Mouse (Mus musculus): Measurements from ENCODE around the gene 2610528A11Rik. TPM values are rescaled to one million over a fixed set of nuclear protein-coding genes. Genes with fewer than 3 reads are reported as not detected.

The 2610528A11Rik gene
- total and polyA plus RNA-seq, 2 experiments from 2014 or later = 0.28 TPM; not detected in 1

GRCm38 (mm10) chr14:37109975-37110374 is 3.8 kb downstream of the 2610528A11Rik start:
- TF ChIP-seq CTCF (IDR thresholded peaks at IDR 0.05; ENCODE audit: low read depth) = no peak
- no peak overlapping the region for H3K4me3 ChIP-seq (ENCODE audit: low read depth, low read length)
- WGBS = 74% methylated on average over 9 of the region's 9 CpGs
- H3K27me3 ChIP-seq (ENCODE audit: insufficient read depth, low read length) = no peaks in the 10 kb centered on the region
- no peaks in the 10 kb centered on the region for H3K36me3 ChIP-seq (ENCODE audit: insufficient read depth)
- no peak for DNase-seq
- H3K4me1 ChIP-seq (ENCODE audit: insufficient read depth) = no peaks in the 10 kb centered on the region
- no peak for ATAC-seq
- no peak overlapping the region for H3K4me2 ChIP-seq (ENCODE audit: low read depth)
- no peak overlapping the region for H3K27ac ChIP-seq (ENCODE audit: low read depth, low read length)
- no peaks in the 10 kb centered on the region for H3K9me3 ChIP-seq (ENCODE audit: low read length)
- H3K9ac ChIP-seq = no peak overlapping the region

- DNase-seq (no peak), ATAC-seq (no peak)
- no peaks in the 10 kb centered on the region for H3K9me3 ChIP-seq (ENCODE audit: low read length)
- no peak overlapping the region for H3K4me3 ChIP-seq (ENCODE audit: low read depth, low read length)
- H3K4me2 ChIP-seq (ENCODE audit: low read depth) = no peak overlapping the region
- H3K9ac ChIP-seq = no peak overlapping the region
- TF ChIP-seq CTCF (IDR thresholded peaks at IDR 0.05; ENCODE audit: low read depth) = no peak
- H3K36me3 ChIP-seq (ENCODE audit: insufficient read depth) = no peaks in the 10 kb centered on the region
- no peaks in the 10 kb centered on the region for H3K27me3 ChIP-seq (ENCODE audit: insufficient read depth, low read length)
- no peaks in the 10 kb centered on the region for H3K4me1 ChIP-seq (ENCODE audit: insufficient read depth)
- H3K27ac ChIP-seq (ENCODE audit: low read depth, low read length) = no peak overlapping the region
- 87% methylated on average over 8 of the region's 8 CpGs for WGBS
Measured at GRCm38 (mm10) chr14:37109460-37109859, 4.4 kb downstream of the 2610528A11Rik start.

GRCm38 (mm10) chr14:37105846-37106245 is 8.0 kb downstream of the 2610528A11Rik start:
- no peaks in the 10 kb centered on the region for H3K4me1 ChIP-seq (ENCODE audit: insufficient read depth)
- ATAC-seq = peak; percentile 69
- no peak for DNase-seq
- H3K9ac ChIP-seq = no peak overlapping the region
- H3K27me3 ChIP-seq (ENCODE audit: insufficient read depth, low read length) = no peaks in the 10 kb centered on the region
- H3K36me3 ChIP-seq (ENCODE audit: insufficient read depth) = no peaks in the 10 kb centered on the region
- no peak overlapping the region for H3K4me2 ChIP-seq (ENCODE audit: low read depth)
- no peaks in the 10 kb centered on the region for H3K9me3 ChIP-seq (ENCODE audit: low read length)
- WGBS = 33% methylated on average over 7 of the region's 7 CpGs
- H3K4me3 ChIP-seq (ENCODE audit: low read depth, low read length) = no peak overlapping the region
- no peak overlapping the region for H3K27ac ChIP-seq (ENCODE audit: low read depth, low read length)
- TF ChIP-seq CTCF (IDR thresholded peaks at IDR 0.05; ENCODE audit: low read depth) = no peak

- Histone ChIP-seq H3K4me2 (ENCODE audit: low read depth) (no peak overlapping the region), H3K9me3 (ENCODE audit: low read length) (no peaks in the 10 kb centered on the region), H3K4me1 (ENCODE audit: insufficient read depth) (no peaks in the 10 kb centered on the region), H3K27me3 (ENCODE audit: insufficient read depth, low read length) (no peaks in the 10 kb centered on the region), H3K4me3 (ENCODE audit: low read depth, low read length) (no peak overlapping the region), H3K27ac (ENCODE audit: low read depth, low read length) (no peak overlapping the region), H3K9ac (no peak overlapping the region), H3K36me3 (ENCODE audit: insufficient read depth) (no peaks in the 10 kb centered on the region)
- 60% methylated on average over 5 of the region's 5 CpGs for WGBS
- DNase-seq = peak; percentile 15
- peak; percentile 12; the same call in 1 of the 2 replicates for ATAC-seq
- no peak for TF ChIP-seq CTCF (IDR thresholded peaks at IDR 0.05; ENCODE audit: low read depth)
Measured at GRCm38 (mm10) chr14:37104747-37105146, 9.1 kb downstream of the 2610528A11Rik start.

DNA sequence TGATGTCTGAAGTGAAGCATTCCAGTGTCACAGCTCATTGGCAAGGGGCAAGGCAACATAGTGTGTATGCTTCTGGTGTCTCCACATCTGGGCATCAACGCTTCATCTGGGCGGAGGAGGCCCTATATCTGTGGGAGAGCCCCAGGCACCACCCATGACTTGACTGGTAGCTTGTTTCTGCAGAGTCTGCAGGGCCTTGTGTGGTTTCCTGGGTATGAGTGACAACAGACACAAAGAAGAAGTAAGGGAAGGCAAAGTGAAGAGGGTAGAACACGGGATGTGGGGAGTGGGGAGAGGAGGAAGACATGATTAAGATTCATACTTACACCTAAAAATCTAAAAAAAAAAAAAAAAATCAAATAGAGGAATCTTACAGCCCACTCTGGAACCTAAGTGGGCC is 11.3 kb downstream of the 2610528A11Rik start:
- Histone ChIP-seq H3K9ac (no peak overlapping the region), H3K4me1 (ENCODE audit: insufficient read depth) (0 out of 2 replicates have a peak, but pooled peaks cover 2% of the 10 kb centered on the region), H3K4me3 (ENCODE audit: low read depth, low read length) (no peak overlapping the region), H3K36me3 (ENCODE audit: insufficient read depth) (no peaks in the 10 kb centered on the region), H3K27me3 (ENCODE audit: insufficient read depth, low read length) (no peaks in the 10 kb centered on the region), H3K9me3 (ENCODE audit: low read length) (no peaks in the 10 kb centered on the region), H3K27ac (ENCODE audit: low read depth, low read length) (no peak overlapping the region), H3K4me2 (ENCODE audit: low read depth) (no peak overlapping the region)
- 81% methylated on average over 3 of the region's 3 CpGs for WGBS
- no peak for TF ChIP-seq CTCF (IDR thresholded peaks at IDR 0.05; ENCODE audit: low read depth)
- ATAC-seq (no peak), DNase-seq (no peak)

DNA sequence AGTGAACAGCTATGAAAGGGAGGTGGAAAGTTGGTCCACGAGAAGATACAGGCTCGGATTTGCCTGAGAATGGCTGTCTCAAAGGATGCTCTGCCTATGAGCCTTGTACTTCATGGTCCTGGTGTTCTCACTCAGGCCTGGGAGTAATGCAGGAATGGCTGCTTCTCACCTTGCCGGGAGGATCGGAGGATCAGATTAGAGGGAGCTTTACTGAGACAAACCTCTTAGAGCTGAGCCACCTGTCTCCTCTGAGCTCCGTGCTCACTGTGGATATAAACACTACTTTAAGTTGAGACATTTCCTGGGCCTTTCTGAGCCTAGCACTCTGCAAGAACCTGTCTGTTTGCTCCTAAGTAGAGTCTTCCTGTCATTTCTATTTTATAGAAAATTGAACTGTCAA is 12.3 kb downstream of the 2610528A11Rik start:
- Histone ChIP-seq H3K9me3 (ENCODE audit: low read length) (no peaks in the 10 kb centered on the region), H3K9ac (no peak overlapping the region), H3K4me2 (ENCODE audit: low read depth) (no peak overlapping the region), H3K4me3 (ENCODE audit: low read depth, low read length) (no peak overlapping the region), H3K36me3 (ENCODE audit: insufficient read depth) (no peaks in the 10 kb centered on the region), H3K27ac (ENCODE audit: low read depth, low read length) (no peak overlapping the region), H3K27me3 (ENCODE audit: insufficient read depth, low read length) (no peaks in the 10 kb centered on the region), H3K4me1 (ENCODE audit: insufficient read depth) (0 out of 2 replicates have a peak, but pooled peaks cover 2% of the 10 kb centered on the region)
- WGBS = 77% methylated on average over 5 of the region's 5 CpGs
- ATAC-seq = no peak
- DNase-seq = no peak
- TF ChIP-seq CTCF (IDR thresholded peaks at IDR 0.05; ENCODE audit: low read depth) = no peak

- DNase-seq = peak; percentile 26
Measured at GRCm38 (mm10) chr14:37097956-37098530, 15.8 kb downstream of the 2610528A11Rik start, which contains the start of gene Cdhr1. Gene Cdhr1 (minus strand): TSS chr14:37098347.

More at GRCm38 (mm10) chr14:37097956-37098530, 15.8 kb downstream of the 2610528A11Rik start, which contains the start of gene Cdhr1:
- 0 out of 2 replicates have a peak, but pooled peaks cover 2% of the 10 kb centered on the region for H3K4me1 ChIP-seq (ENCODE audit: insufficient read depth)
- no peaks in the 10 kb centered on the region for H3K9me3 ChIP-seq (ENCODE audit: low read length)
- H3K27me3 ChIP-seq (ENCODE audit: insufficient read depth, low read length) = no peaks in the 10 kb centered on the region
- no peak within 1 kb of the TSS for H3K27ac ChIP-seq (ENCODE audit: low read depth, low read length)
- peak within 1 kb of the TSS; percentile 84 for H3K4me2 ChIP-seq (ENCODE audit: low read depth)
- peak within 1 kb of the TSS; percentile 61 for H3K9ac ChIP-seq
- TF ChIP-seq CTCF (IDR thresholded peaks at IDR 0.05; ENCODE audit: low read depth) = no peak
- peak within 1 kb of the TSS; percentile 44 for H3K4me3 ChIP-seq (ENCODE audit: low read depth, low read length)
- H3K36me3 ChIP-seq (ENCODE audit: insufficient read depth) = no peaks in the 10 kb centered on the region
- ATAC-seq = peak; percentile 75
- under 1% methylated on average over 30 of the region's 30 CpGs for WGBS
